Mouse (Mus musculus): Measurements from ENCODE around the gene Med9.

DNA sequence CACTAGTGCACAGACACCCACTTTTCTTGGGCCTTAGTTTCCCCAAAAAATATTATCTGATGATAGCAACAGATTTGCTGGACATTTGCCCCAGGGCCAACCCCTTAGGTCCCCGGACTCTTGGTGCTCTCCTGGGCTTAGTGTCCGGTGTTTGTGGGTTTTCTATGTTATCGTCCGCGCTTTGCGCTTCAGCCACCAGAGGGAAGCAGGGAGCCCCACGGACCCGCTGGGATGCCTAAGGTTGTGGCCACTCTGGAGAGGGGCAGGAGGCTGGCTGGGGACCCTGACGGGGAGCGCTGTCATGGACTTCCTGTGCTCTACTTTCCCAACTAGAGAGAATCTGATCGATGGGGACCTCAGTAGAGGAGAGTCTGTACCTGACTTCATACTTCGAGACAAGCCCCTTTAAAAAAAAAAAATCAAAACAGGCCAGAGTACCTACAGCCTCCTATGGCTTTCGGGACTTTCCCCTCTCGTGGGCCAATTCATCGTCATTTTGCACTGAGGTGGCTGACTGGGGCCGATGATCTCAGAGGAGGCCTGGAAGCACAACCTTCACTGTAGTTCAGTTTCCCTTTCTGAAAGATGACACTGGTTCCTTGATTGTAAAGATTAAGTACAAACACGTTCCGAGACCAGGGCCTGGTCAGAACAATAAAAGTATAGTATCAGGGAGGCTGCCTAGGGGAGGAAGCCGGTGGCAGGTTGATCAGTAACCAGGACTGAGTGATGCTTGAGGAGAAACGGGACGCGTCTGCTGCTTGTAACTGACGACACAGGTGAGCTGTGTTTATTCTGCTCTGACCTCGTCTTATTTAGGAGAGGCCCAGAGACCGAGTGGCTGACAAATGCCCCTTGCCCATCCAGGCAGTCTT lies 17.5 kb downstream of the Med9 start:
- TF ChIP-seq CTCF (conservative IDR thresholded peaks at IDR 0.05; ENCODE audit: low read length) (peak; percentile 67), POU5F1 (IDR thresholded peaks at IDR 0.05; ENCODE audit: borderline replicate concordance, low read length) (no peak), NANOG (IDR thresholded peaks at IDR 0.05; ENCODE audit: borderline replicate concordance, low read length) (no peak)

Measured in E14TG2a.4 (cell line).